Mouse (Mus musculus) lung, embryonic 16.5 days (tissue): ENCODE measurements around the gene Smim14. TPM values are rescaled to one million over a fixed set of nuclear protein-coding genes. Genes with fewer than 3 reads are reported as not detected.
"Not testable (repeated sequence)": the region's sequence is repeated elsewhere in the genome, so short reads cannot be mapped to it uniquely, and the experiment has no call there.

Source experiments
- ATAC-seq: fragments of 200-750 bp; cut with Nextera tagmentation; 2 replicates; pipeline ENCODE4 v1.8.0; 2017; ENCODE audit warnings: low read depth, mild to moderate bottlenecking, moderate library complexity
- H3K27ac ChIP-seq: fragments of 300-500 bp; sonication (generic); 2 replicates; pipeline ENCODE4 v1.5.1; 2014; ENCODE audit warnings: mild to moderate bottlenecking, control low read depth, low read length
- H3K27me3 ChIP-seq: fragments of 300-500 bp; sonication (generic); 2 replicates; pipeline ENCODE4 v1.6.1; 2014; ENCODE audit warnings: low read depth, low read length, mixed read lengths; ENCODE audit not compliant: control insufficient read depth, insufficient read depth
- H3K36me3 ChIP-seq: fragments of 300-500 bp; sonication (generic); 2 replicates; pipeline ENCODE4 v1.6.1; 2014; ENCODE audit warnings: low read length; ENCODE audit not compliant: control insufficient read depth, insufficient read depth
- H3K4me1 ChIP-seq: fragments of 300-500 bp; sonication (generic); replicated peaks from 2 replicates; pipeline ENCODE4 v1.6.1; 2014; ENCODE audit warnings: low read length, mixed read lengths; ENCODE audit not compliant: control insufficient read depth, insufficient read depth
- H3K4me2 ChIP-seq: fragments of 300-500 bp; sonication (generic); 2 replicates; pipeline ENCODE4 v1.6.1; 2014; ENCODE audit warnings: low read depth, low read length, control low read depth
- H3K4me3 ChIP-seq: fragments of 300-500 bp; sonication (generic); 2 replicates; pipeline ENCODE4 v1.5.1; 2014; ENCODE audit warnings: mild to moderate bottlenecking, low read length, control low read depth
- H3K9ac ChIP-seq: fragments of 300-500 bp; sonication (generic); 2 replicates; pipeline ENCODE4 v1.6.1; 2014; ENCODE audit warnings: low read length, control low read depth
- H3K9me3 ChIP-seq: fragments of 300-500 bp; sonication (generic); 2 replicates; pipeline ENCODE4 v1.6.1; 2016; ENCODE audit warnings: low read length; ENCODE audit not compliant: control insufficient read depth
- WGBS: fragments of 180-500 bp; shearing (Covaris S2); extraction: QIAGEN DNeasy Blood & Tissue Kit; methylation state at CpG from one replicate; pipeline ENCODE4 v1.1.7; 2014; 5-methylcytosine and 5-hydroxymethylcytosine counted together
- polyA plus RNA-seq: library from polyadenylated mRNA; unstranded; fragments of >200 nt; fragmentation: Nextera tagmentation; extraction: Ambion mirVana; gene quantifications from 2 replicates; pipeline ENCODE4 v1.2.1, GENCODE M21; 2015

Smim14 gene
- polyA plus RNA-seq, 1 experiment from 2014 or later, result 104 TPM

- no peaks in the 10 kb centered on the region for H3K9me3 ChIP-seq
- H3K36me3 ChIP-seq, result no peaks in the 10 kb centered on the region
- WGBS, result 48% methylated on average over 4 of the region's 4 CpGs
- no peak overlapping the region for H3K9ac ChIP-seq
- ATAC-seq, result no peak
- H3K27me3 ChIP-seq, result no peaks in the 10 kb centered on the region
- peak overlapping the region; percentile 59; the same call in 1 of the 2 replicates for H3K27ac ChIP-seq
- H3K4me3 ChIP-seq, result no peak overlapping the region
- no peak overlapping the region for H3K4me2 ChIP-seq
- H3K4me1 ChIP-seq, result peaks cover 6% of the 10 kb centered on the region
Observed at GRCm38 (mm10) chr5:65480511-65480910, 56.5 kb downstream of the Smim14 start.

- H3K27me3 ChIP-seq, result no peaks in the 10 kb centered on the region
- ATAC-seq, result peak; percentile 70
- H3K27ac ChIP-seq, result peak overlapping the region; percentile 59
- H3K4me1 ChIP-seq, result peaks cover 6% of the 10 kb centered on the region
- WGBS, result 61% methylated on average over 9 of the region's 9 CpGs
- no peak overlapping the region for H3K4me2 ChIP-seq
- no peak overlapping the region for H3K4me3 ChIP-seq
- H3K9me3 ChIP-seq, result no peaks in the 10 kb centered on the region
- no peaks in the 10 kb centered on the region for H3K36me3 ChIP-seq
- H3K9ac ChIP-seq, result no peak overlapping the region; the same call in 1 of the 2 replicates
Observed at GRCm38 (mm10) chr5:65479681-65480445, 57.1 kb downstream of the Smim14 start.

GRCm38 (mm10) chr5:65478224-65478623, 58.8 kb downstream of the Smim14 start:
- Histone ChIP-seq H3K4me1 (peaks cover 6% of the 10 kb centered on the region), H3K27ac (no peak overlapping the region), H3K4me3 (no peak overlapping the region), H3K9me3 (no peaks in the 10 kb centered on the region), H3K27me3 (no peaks in the 10 kb centered on the region), H3K36me3 (no peaks in the 10 kb centered on the region), H3K4me2 (no peak overlapping the region), H3K9ac (no peak overlapping the region)
- WGBS, result 65% methylated on average over 4 of the region's 4 CpGs
- ATAC-seq, result no peak

DNA sequence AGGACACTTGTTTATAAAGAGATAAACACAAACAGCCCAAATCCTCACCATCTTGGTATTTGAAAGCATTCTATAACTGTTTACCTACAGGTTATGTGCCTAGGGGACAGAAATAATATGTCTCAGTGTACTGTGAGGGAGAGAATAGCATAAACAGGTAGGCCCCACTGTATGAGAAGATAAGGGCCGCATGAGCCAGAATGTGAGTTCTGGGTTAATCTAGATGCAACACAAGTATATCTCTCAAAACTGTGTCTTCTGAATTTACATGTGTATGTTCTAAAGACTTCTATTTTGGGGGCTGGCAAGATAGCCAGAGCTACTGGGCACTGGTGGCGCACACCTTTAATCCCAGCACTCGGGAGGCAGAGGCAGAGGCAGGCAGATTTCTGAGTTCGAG, 60.2 kb downstream of the Smim14 start:
- H3K9me3 ChIP-seq, H3K4me1 ChIP-seq, ATAC-seq, H3K27ac ChIP-seq, H3K27me3 ChIP-seq, H3K36me3 ChIP-seq, H3K4me2 ChIP-seq, H3K4me3 ChIP-seq, H3K9ac ChIP-seq: not testable (repeated sequence)
- WGBS, result 94% methylated on average over 4 of the region's 4 CpGs

DNA sequence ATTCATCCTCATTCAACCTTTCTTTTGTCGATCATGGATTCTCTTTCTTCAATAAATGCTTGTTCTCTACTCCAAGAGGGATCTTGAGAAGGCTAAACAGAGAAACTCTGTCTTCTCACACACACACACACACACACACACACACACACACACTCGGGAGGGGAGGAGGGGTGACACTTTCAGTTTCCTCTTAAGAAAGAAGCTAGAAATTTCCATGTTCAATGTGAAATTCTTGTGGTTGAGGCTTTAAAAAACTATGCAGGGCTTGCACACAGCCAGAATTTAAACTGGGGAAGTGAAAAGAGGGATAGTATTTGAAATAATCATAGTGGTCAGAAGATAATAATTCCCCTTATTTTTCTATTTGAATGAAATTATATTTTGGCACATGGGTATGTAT, 61.2 kb downstream of the Smim14 start:
- H3K4me1 ChIP-seq, result peaks cover 6% of the 10 kb centered on the region
- WGBS, result 60% methylated on average over 2 of the region's 2 CpGs
- H3K9ac ChIP-seq, result no peak overlapping the region
- ATAC-seq, result no peak
- no peaks in the 10 kb centered on the region for H3K36me3 ChIP-seq
- H3K27me3 ChIP-seq, result no peaks in the 10 kb centered on the region
- H3K27ac ChIP-seq, result no peak overlapping the region
- no peaks in the 10 kb centered on the region for H3K9me3 ChIP-seq
- H3K4me2 ChIP-seq, result no peak overlapping the region
- H3K4me3 ChIP-seq, result no peak overlapping the region

GRCm38 (mm10) chr5:65469766-65470165, 67.2 kb downstream of the Smim14 start:
- H3K4me3 ChIP-seq, result no peak overlapping the region
- 83% methylated on average over 6 of the region's 6 CpGs for WGBS
- H3K36me3 ChIP-seq, result peaks cover 16% of the 10 kb centered on the region
- no peak overlapping the region for H3K9ac ChIP-seq
- no peaks in the 10 kb centered on the region for H3K27me3 ChIP-seq
- H3K4me1 ChIP-seq, result no peaks in the 10 kb centered on the region
- H3K9me3 ChIP-seq, result no peaks in the 10 kb centered on the region
- no peak for ATAC-seq
- H3K4me2 ChIP-seq, result no peak overlapping the region
- H3K27ac ChIP-seq, result no peak overlapping the region

DNA sequence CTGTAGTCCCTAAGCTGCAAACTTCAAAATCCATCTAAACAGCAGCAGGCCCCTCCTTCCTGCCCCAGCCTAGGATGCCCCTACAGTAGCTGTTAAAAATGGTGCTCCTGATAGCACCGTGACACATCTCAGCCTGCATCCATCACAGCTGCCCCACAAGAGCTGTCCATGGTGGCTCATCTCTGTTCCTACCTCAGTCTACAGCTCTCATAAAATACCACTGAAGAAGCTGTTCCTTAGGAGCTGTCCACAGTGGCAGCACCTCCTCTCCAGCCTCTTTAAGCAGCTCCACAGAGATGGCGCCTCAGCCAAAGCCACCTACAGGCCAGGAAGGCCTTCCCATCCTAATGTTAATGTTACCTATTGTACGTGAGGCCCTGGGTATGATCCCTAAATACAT, 70.1 kb downstream of the Smim14 start:
- no peaks in the 10 kb centered on the region for H3K27me3 ChIP-seq
- H3K36me3 ChIP-seq, result peaks cover 16% of the 10 kb centered on the region
- no peaks in the 10 kb centered on the region for H3K9me3 ChIP-seq
- no peak overlapping the region for H3K4me2 ChIP-seq
- WGBS, result 58% methylated on average over 3 of the region's 3 CpGs
- H3K4me1 ChIP-seq, result no peaks in the 10 kb centered on the region
- H3K9ac ChIP-seq, result no peak overlapping the region
- ATAC-seq, result no peak
- no peak overlapping the region for H3K4me3 ChIP-seq
- H3K27ac ChIP-seq, result no peak overlapping the region

DNA sequence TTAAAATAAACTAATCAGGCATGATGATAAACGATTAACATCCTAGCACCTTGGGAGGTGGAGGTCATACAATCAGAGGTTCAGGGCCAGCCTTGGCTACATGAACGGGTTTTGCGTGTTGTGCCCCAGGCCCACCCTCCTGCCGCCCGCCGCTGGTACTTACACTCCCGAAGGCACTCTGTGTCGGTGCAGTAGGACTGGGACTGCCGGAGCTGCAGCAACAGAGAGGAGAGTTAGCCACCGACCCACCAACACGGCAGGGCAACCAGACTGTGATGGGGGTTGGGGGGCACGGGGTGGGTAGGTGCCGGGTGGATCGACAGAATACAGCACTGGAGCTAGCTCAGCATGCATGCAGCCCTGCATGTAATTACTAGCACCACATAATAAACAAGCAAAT, 76.6 kb downstream of the Smim14 start:
- H3K27ac ChIP-seq, result no peak overlapping the region
- H3K36me3 ChIP-seq, result no peaks in the 10 kb centered on the region
- WGBS, result 81% methylated on average over 14 of the region's 14 CpGs
- peaks cover 27% of the 10 kb centered on the region for H3K4me1 ChIP-seq
- no peak for ATAC-seq
- H3K4me3 ChIP-seq, result no peak overlapping the region
- H3K27me3 ChIP-seq, result no peaks in the 10 kb centered on the region
- no peaks in the 10 kb centered on the region for H3K9me3 ChIP-seq
- H3K9ac ChIP-seq, result no peak overlapping the region
- H3K4me2 ChIP-seq, result no peak overlapping the region

- Histone ChIP-seq H3K4me2 (no peak overlapping the region), H3K9me3 (no peaks in the 10 kb centered on the region), H3K4me3 (no peak overlapping the region), H3K27me3 (no peaks in the 10 kb centered on the region), H3K36me3 (no peaks in the 10 kb centered on the region), H3K27ac (no peak overlapping the region), H3K9ac (no peak overlapping the region), H3K4me1 (peaks cover 27% of the 10 kb centered on the region)
- no peak for ATAC-seq
- WGBS, result 56% methylated on average over 3 of the region's 3 CpGs
Observed at GRCm38 (mm10) chr5:65459454-65459853, 77.5 kb downstream of the Smim14 start.
